Mouse (Mus musculus) left cerebral cortex, adult 18-20 months (tissue): ENCODE data around the gene Nrxn1. TPM values are rescaled to one million over a fixed set of nuclear protein-coding genes. Genes with fewer than 3 reads are reported as not detected.

Experiments used
- microRNA-seq, 2 experiments: library from miRNA; unstranded; fragments of <30 nt; microRNA quantifications; one replicate each; pipeline ENCODE4 v1.2.0; 2021
- total RNA-seq, 2 experiments: library from RNA; stranded (reverse); gene quantifications; 2 replicates each; pipeline ENCODE4 v1.2.3; 2021

Gene Nrxn1
- total RNA-seq, 2 experiments from 2014 or later: 499 to 523 TPM

Small RNA genes lying within 50 kb of the gene (microRNA-seq; reads per million reads assigned to microRNA genes)
- gene Gm24510: 0 reads per million in 2 experiments
- gene Gm27475: 0 reads per million in 2 experiments
- gene Gm47307: 0 reads per million in 2 experiments
